Mouse (Mus musculus) right cerebral cortex, adult 2 months (tissue): ENCODE data around the gene Zfand2b.
A peak's percentile ranks its signal among the peaks of the same experiment; 100 is the strongest.

Experiments used
- DNase-seq, 2 experiments: peaks; one replicate each; pipeline ENCODE4 v3.0.0; 2021 to 2022; ENCODE audit warnings: low spot score in 2 of 2

Gene Zfand2b

GRCm38 (mm10) chr1:75212542-75212941, 44.1 kb downstream of the Zfand2b start:
- no peak for DNase-seq

- no peak for DNase-seq
Observed at GRCm38 (mm10) chr1:75213096-75213495, 44.6 kb downstream of the Zfand2b start.

GRCm38 (mm10) chr1:75214442-75214841, 46.0 kb downstream of the Zfand2b start:
- no peak for DNase-seq

GRCm38 (mm10) chr1:75214886-75215285, 46.4 kb downstream of the Zfand2b start:
- DNase-seq, result peak; percentile 63 to 73

GRCm38 (mm10) chr1:75215785-75216184, 47.3 kb downstream of the Zfand2b start:
- DNase-seq, result no peak

DNA sequence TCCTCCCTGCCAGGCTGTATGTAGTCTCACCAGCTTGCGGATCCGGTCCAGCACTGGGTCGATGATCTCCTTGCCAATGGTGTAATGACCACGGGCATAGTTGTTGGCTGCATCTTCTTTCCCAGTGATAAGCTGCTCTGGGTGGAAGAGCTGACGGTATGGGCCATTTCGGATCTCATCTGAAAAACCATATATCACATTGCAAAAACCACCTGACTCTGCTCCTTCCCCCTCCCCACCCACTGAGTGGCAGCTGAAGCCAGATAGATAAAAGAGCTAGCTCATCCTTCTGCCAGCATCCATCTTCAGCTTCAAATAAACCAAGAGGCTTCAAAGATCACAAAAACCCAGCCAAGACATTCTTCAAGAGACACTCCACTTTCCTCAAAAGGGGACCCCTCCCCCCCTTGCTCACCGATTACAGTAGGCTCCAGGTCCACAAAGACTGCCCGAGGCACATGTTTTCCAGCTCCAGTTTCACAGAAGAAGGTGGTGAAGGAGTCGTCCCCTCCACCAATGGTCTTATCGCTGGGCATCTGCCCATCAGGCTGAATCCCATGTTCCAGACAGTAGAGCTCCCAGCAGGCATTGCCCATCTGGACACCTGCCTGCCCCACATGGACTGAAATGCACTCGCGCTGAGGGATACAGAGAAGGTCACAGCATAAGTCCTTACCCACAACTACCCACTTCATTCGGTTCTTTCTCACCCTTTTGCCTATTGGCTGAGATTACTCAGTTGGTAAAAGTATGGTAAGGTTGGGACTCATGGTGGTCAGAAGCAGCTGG, 48.5 kb downstream of the Zfand2b start:
- no peak for DNase-seq

- peak in 1 of 2 experiments; percentile 59 for DNase-seq
Observed at GRCm38 (mm10) chr1:75217893-75218226, 49.4 kb downstream of the Zfand2b start.

DNA sequence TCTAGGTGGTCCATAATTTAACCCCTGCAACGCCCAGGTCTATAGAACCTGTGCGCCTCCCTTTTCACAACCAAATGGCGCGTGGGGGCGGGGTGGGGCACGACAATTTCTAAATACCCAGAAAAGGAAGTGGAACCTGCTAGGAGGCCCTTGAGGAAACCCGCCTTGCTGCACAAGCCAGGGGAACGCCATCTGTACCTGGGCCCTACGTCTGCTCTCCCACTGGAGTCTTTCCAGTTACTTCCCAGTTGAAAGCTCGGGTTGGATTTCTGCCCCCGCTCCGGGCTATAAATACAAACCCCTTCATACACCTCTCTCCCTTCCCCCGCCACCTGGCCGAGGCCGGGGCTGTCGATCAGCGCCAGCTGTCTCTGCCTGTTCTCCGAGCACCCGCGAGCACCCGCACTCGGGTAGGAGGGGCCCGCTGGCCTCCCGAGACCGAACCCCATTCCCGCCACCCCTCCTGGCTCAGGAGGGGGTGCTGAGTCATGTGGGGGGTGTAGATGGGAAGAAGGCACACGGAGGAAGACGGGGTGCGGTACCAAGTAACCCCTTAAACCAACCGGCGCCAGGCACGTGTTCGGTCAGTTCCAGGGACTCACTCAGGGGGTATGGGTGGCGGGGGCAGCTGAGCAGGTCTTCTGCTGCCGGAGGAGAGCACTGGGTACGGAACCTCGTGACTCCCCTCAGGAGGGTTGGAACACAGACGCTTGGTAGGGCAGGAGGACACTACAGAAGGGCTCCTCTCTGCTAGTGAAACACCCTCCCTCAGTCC, 50.0 kb downstream of the Zfand2b start:
- peak; percentile 72 for DNase-seq

DNA sequence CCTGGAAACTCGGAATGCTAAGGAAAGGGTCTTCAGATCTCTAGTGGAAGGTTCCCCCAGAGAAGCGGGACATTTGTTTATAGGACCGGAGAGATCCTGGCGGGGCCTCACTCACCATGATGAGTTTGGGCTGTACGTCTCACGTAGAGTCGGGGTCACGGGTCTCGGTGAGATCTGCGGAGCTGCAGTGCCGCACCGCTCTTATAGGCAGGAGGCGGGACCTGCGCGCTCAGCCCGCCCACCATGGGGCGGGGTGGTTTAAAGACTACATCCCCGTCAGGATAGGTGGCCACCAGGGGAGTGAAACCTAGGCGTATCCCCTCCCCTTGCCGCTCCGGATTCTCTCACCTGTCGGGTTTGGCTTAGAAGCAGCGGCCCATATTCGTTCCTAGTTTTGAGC, 50.6 kb downstream of the Zfand2b start:
- DNase-seq, result peak; percentile 93

GRCm38 (mm10) chr1:75219531-75219930, 51.1 kb downstream of the Zfand2b start, which contains the start of gene Tuba4a:
Gene Tuba4a, minus strand, starts transcription at chr1:75219865.
- no peak for DNase-seq
